Mouse (Mus musculus): ENCODE results near the gene Cabp4.
"Not testable (repeated sequence)": the region's sequence is repeated elsewhere in the genome, so short reads cannot be mapped to it uniquely, and the experiment has no call there.

Cabp4 gene

GRCm38 (mm10) chr19:4125268-4125667 is 18.6 kb downstream of the Cabp4 start:
- in situ Hi-C loops (cut with MboI, MseI) = not testable (repeated sequence)

DNA sequence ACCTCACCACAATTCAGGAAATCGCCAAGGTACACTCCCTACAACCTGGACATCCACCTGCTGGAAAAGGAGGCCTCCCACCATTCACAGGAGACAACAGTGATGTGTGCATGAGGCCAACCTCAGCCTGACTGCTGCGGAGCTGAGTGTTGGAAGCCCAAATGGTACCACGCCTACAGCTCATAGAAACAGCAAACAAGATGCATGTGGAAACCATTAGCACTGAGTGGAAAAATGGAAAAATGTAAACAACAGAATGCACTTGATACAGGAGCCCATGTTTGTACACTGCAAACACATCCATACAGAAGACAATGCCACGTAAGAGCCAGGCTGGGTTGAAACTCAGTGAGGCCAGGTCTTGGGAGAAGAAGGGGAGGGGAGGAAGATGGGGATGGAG is 19.4 kb downstream of the Cabp4 start:
- in situ Hi-C loops (cut with MboI, MseI) = no loop called here

- in situ Hi-C loops (cut with MboI, MseI) = no loop called here
Observed at GRCm38 (mm10) chr19:4122411-4123370, 21.1 kb downstream of the Cabp4 start.

GRCm38 (mm10) chr19:4121896-4122295 is 21.9 kb downstream of the Cabp4 start:
- in situ Hi-C loops (cut with MboI, MseI) = not testable (repeated sequence)

DNA sequence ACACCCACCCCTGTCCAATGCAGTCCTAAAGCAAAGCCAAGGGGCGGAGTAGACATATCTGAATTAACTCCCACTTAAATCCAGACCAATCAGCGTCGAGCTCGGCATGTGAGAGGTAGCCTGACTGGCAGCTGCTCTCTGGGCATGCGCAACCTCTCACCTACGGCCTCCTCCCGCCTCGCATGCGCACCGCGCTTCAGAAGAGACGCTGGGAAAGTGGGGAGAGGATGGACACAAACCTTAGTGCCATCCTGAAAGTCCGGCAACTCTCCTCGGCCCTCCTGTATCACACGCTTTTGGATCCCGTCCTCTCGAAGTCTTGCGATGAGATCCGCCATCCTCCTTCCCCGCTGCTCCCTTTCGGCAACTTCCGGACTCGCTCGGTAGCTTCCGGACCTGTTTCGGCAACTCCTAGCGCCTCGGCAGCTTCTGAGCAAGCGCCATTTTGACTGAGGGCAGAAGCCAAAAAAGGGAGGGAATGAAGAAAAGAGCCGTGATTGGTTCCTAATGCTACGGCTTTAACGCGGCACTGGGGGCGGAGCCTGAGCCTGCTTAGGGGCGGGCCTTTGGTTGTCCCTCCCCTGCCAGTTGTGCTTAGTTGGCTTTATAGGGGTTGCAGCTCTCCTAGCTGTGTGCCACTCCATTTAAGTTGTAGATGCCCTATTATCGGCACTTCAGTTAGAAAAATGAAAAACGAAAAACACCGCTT is 22.6 kb downstream of the Cabp4 start:
- in situ Hi-C loops (cut with MboI, MseI) = no loop called here

- in situ Hi-C loops (cut with MboI, MseI) = no loop called here
Observed at GRCm38 (mm10) chr19:4120496-4120895, 23.3 kb downstream of the Cabp4 start.

DNA sequence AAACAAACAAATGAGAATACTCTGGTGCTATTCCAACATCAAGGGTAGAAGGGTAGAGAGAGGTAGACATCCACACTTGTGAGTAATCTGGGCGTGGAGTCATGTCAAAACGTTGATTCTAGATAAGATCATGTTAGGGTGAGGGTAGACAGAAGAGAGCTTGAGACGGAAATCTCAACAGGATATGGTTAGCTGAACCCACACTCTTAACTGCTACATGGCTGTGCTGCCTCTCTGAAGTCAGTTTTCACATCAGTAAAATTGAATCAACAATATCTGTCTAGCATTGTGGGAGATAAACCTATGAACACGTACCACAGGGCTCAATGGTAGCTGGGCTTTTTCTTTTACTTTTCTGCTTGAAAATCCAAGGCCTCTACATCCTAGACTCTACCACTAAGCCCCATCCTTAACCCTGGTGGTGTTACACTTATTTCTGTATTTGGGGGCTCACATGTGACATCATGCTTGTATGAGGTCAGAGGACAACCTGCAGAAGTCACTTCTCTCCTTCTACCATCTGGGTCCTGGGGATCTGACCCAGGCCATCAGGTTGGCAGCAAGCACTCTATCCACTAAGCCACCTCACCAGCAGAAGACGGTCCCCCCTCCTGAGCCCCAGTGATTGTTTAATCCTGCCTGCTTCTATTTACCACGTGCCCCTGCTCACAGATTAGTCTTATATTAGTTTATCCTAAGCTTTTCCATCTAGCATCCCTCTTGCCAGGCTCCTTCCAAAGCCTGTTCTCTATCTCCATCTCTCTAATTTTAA is 23.9 kb downstream of the Cabp4 start:
- in situ Hi-C loops (cut with MboI, MseI) = no loop called here

DNA sequence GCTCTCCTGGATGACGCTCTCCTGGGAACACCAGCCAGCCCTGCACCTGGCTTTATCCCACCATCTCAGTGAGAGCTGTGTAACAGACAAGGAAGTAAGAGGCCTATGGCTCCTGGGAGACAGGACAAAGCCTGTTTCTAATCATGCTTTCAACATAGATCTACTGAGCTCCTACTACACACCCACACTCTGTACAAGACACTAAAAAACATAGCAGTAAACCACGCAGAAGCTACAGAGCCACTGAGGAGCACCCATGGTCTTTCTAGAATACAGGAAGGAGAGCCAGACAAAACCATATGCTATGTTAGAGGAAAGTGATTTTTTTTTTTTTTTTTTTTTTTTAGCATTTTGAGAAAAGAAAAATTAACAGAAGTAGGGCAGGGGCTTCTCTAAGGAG is 25.5 kb downstream of the Cabp4 start:
- in situ Hi-C loops (cut with MboI, MseI) = no loop called here

DNA sequence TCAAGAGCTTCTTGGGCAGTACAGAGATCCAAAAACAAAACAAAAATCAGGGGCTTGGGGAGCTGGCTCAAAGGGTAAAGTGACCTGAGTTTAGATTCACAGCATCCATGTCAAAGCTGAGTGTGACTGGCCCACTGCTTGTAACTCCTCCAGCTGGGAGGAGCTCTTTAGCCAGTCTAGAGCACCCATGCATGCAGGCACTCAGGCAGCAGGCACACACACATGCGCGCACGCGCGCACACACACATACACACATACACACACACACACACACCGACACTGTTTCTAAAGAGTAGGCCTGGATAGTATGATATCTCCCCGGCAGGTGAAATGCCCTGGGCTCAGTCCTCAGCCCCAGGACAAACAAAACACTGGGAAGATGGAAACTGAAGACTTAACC is 26.8 kb downstream of the Cabp4 start:
- in situ Hi-C loops (cut with MboI, MseI) = no loop called here

DNA sequence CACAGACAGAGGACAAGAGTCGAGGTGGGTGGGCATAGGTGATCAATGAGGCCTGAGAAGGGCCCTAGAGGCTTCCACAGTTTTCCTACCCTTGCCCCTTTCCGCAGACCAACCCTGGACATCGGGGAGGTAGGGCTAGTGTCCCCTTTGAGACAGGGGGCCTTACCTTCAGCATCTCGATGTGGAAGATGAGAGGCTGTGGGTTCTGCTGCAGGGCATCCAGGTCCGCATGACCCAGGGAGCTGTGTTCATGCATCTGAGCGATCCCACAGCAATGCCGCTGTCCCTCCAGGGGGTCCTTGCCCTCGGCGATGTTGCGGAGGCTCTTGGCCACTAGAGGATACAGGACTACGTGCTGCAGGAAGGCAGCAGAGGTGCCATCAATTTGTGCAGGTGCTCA is 28.0 kb downstream of the Cabp4 start:
- in situ Hi-C loops (cut with MboI, MseI) = no loop called here

- in situ Hi-C loops (cut with MboI, MseI) = no loop called here
Observed at GRCm38 (mm10) chr19:4115144-4115543, 28.7 kb downstream of the Cabp4 start.

- in situ Hi-C loops (cut with MboI, MseI) = loop anchor here (5.0 kb wide), 1 partner anchor 73 kb away; no protein-coding TSS in a partner anchor
Observed at GRCm38 (mm10) chr19:4114551-4114950, 29.3 kb downstream of the Cabp4 start.

DNA sequence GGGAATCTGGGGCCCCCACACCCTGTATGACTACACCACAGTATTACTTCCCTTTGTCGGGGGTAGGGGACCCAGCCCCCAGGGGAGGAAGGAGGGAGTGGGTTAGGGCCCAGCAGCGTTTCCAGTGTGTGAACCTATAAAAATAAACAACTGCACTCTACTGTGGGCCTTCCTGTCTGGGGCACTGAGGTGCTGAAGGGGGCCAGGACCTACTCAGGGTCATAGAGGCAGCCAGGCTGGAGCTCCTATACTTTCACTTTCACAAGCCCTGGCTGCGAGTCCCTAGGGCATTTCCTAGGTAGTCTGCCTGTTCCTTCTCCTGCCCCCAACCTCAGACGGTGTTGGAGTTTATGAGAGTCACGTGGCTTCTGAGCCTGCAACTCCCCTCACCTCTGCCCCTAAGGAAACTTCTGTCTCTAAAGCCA is 30.0 kb downstream of the Cabp4 start:
- in situ Hi-C loops (cut with MboI, MseI) = loop anchor here (5.0 kb wide), 1 partner anchor 73 kb away; no protein-coding TSS in a partner anchor

- in situ Hi-C loops (cut with MboI, MseI) = loop anchor here (5.0 kb wide), 1 partner anchor 74 kb away; no protein-coding TSS in a partner anchor
Observed at GRCm38 (mm10) chr19:4113186-4113805, 30.5 kb downstream of the Cabp4 start.

DNA sequence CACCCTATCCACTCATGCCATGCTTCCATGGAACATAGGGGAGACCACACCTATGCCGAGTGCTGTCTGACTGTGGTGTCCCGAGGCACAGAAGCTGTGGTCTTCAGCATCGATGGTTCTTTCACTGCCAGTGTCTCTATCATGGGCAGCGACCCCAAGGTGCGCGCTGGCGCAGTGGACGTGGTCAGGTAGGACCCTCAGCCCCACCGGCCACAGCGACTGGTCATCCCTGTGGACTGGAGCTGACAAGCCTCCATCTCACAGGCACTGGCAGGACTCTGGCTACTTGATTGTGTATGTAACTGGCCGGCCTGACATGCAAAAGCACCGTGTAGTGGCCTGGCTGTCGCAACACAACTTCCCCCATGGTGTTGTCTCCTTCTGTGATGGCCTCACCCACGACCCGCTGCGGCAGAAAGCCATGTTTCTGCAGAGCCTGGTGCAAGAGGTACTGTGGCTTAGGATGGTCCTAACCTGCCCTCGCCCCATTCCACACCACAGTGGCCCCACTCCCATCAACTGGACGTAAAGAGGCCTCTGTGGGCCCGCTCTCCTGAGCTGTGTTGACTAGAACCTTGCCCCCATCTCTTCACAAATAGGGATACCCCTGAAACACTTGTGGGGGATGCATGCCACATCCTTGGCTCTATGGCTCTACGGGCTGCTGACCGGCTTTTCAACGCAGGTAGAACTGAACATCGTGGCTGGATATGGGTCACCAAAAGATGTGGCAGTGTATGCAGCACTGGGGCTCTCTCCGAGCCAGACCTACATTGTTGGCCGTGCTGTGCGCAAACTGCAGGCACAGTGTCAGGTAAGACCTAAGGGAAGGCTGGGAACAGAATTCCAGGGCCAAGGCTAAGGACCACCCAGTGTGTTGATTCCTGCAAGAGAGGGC is 31.5 kb downstream of the Cabp4 start:
- in situ Hi-C loops (cut with MboI, MseI) = loop anchor here (5.0 kb wide), 1 partner anchor 75 kb away; no protein-coding TSS in a partner anchor

GRCm38 (mm10) chr19:4108535-4108934 is 35.3 kb downstream of the Cabp4 start:
- in situ Hi-C loops (cut with MboI, MseI) = no loop called here

DNA sequence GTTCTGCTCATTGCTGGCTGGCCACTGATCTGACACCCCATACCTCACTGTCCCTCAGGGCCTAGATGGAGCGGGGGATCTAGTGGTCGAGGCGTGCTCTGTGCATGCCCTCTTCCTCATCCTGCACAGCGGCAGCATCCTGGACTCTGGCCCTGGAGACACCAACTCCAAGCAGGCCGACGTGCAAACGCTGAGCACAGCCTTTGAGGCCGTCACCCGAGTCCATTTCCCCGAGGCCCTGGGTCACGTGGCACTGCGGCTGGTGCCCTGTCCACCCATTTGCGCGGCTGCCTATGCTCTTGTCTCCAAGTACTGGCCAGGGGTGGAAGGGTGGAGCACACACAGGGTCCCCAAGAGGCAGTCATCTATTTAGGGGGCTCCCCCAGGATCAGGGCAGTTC is 37.2 kb downstream of the Cabp4 start:
- in situ Hi-C loops (cut with MboI, MseI) = no loop called here

- in situ Hi-C loops (cut with MboI, MseI) = no loop called here
Observed at GRCm38 (mm10) chr19:4104675-4105194, 39.1 kb downstream of the Cabp4 start.

GRCm38 (mm10) chr19:4103792-4104191 is 40.0 kb downstream of the Cabp4 start:
- in situ Hi-C loops (cut with MboI, MseI) = no loop called here

DNA sequence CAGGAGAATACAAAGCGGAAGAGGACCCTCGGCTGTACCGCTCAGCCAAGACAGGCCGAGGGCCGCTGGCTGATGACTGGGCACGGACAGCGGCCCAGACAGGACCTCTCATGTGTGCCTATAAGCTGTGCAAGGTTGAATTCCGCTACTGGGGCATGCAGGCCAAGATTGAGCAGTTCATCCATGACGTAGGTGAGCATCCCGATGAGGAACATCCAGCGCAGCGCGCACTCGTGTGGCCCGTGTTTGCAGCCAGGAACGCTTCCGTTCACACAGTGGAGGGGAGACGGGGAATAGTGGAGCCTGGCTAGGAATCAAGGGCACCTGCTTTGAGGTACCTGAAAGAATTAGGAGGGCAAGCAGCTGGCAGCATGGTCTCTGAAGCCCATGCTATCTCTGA is 40.5 kb downstream of the Cabp4 start:
- in situ Hi-C loops (cut with MboI, MseI) = no loop called here

All from T-helper 1 cell (primary cell).